Mouse (Mus musculus) E14TG2a.4 (cell line): ENCODE measurements around the gene Bank1.

ENCODE experiments used
- H3K27me3 ChIP-seq: 2 replicates; pipeline ENCODE4 v1.6.1; 2014; ENCODE audit warnings: low read length, control low read depth; ENCODE audit not compliant: insufficient read depth
- H3K36me3 ChIP-seq: 2 replicates; pipeline ENCODE4 v1.6.1; 2014; ENCODE audit warnings: low read length, control low read depth; ENCODE audit not compliant: insufficient read depth
- H3K4me1 ChIP-seq: replicated peaks from 2 replicates; pipeline ENCODE4 v1.6.1; 2014; ENCODE audit warnings: low read depth, low read length, control low read depth
- H3K4me3 ChIP-seq: replicated peaks from 2 replicates; pipeline ENCODE4 v1.5.1; 2014; ENCODE audit warnings: mild to moderate bottlenecking, low read length
- H3K9me3 ChIP-seq: 2 replicates; pipeline ENCODE4 v1.6.1; 2014; ENCODE audit warnings: low read length, control low read depth
- CTCF ChIP-seq: conservative IDR thresholded peaks from 2 replicates; pipeline ENCODE4 v1.5.1; 2014; ENCODE audit warnings: low read length
- NANOG ChIP-seq: IDR thresholded peaks from 2 replicates; pipeline ENCODE4 v1.6.1; 2014; ENCODE audit warnings: borderline replicate concordance, low read length, mixed read lengths
- POU5F1 ChIP-seq: IDR thresholded peaks from 2 replicates; pipeline ENCODE4 v1.6.1; 2014; ENCODE audit warnings: low read length, borderline replicate concordance

Bank1 gene

DNA sequence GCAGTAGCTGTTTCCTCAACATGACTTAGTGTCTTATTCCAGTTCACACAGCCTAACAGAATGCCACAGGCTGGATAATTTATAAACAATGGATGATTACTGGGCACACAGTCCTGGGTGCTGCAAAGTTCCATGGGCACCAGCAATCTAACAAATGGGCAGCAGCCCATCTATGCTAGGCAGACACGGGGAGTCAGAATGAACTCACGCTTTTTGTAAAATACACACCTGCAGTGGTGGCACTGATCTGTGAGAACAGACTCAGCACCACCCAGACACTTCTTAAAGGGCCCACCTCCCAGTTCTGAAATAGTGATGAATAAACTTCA lies 159.9 kb downstream of the Bank1 start:
- no peak for TF ChIP-seq CTCF
- TF ChIP-seq NANOG = no peak
- no peak for TF ChIP-seq POU5F1
- Histone ChIP-seq H3K9me3 (no peaks in the 10 kb centered on the region), H3K27me3 (no peaks in the 10 kb centered on the region), H3K4me3 (no peak overlapping the region), H3K36me3 (no peaks in the 10 kb centered on the region), H3K4me1 (no peaks in the 10 kb centered on the region)

DNA sequence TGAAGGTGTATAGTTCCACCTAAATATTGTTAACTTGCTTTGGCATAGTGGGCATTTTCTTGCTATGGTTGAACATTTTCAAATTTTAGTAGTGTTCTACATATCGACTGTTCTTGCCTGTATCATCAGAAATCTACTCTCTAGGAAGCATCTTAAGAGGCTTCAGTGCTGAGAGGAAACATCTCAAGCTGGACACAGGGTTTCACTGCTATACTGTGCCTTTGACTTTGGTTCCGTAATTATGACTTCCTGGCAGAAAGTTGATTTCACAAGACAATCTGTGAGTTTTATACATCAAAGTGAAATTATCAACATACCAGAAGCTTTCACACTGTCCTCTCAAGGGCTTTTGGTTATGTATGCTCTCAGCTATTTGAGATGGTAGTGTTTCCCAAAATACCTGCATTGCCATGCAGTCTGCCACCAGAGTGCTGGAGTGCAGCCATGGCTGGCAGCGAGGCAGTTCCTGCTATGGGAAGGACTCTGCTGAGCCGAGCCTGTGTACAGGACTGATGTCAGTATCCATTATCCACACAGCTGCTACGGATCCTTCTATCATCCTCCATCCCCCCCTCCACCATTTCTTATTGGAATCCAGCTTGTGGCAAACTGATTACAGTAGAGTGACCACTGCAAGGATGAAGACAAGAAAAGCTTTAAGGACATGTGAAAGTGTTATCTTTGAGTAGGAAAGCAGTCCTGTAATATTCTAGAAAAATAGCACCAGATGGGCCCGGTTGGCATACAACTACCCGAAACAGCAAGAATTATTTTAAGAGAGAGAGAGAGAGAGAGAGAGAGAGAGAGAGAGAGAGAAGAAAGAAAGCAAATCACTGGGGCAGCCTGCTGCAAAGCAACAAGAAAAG lies 160.5 kb downstream of the Bank1 start:
- H3K36me3 ChIP-seq = no peaks in the 10 kb centered on the region
- no peaks in the 10 kb centered on the region for H3K27me3 ChIP-seq
- H3K4me3 ChIP-seq = no peak overlapping the region
- H3K4me1 ChIP-seq = no peaks in the 10 kb centered on the region
- H3K9me3 ChIP-seq = no peaks in the 10 kb centered on the region
- no peak for TF ChIP-seq CTCF
- TF ChIP-seq NANOG = no peak
- TF ChIP-seq POU5F1 = no peak

DNA sequence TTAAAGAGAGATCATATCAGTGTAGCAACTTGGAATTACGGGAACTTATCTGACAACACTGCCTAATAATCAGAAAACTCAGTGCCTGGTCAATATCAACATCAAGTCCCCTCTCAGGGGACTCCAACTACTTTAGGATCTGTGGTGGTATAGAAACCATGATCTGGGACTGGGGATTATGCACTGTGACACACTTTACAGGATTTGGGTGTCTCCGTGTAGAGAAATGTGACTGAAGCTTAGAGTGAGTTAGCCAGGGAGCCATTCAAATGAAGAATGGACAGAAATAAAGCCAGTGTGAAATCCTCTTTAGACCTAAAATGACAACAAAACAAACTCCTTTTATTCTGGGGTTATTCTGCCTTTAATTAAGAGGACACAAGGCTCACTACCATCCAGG lies 167.8 kb downstream of the Bank1 start:
- TF ChIP-seq NANOG (no peak), CTCF (no peak), POU5F1 (no peak)
- H3K27me3 ChIP-seq = no peaks in the 10 kb centered on the region
- no peaks in the 10 kb centered on the region for H3K9me3 ChIP-seq
- no peaks in the 10 kb centered on the region for H3K36me3 ChIP-seq
- H3K4me3 ChIP-seq = no peak overlapping the region
- H3K4me1 ChIP-seq = no peaks in the 10 kb centered on the region

DNA sequence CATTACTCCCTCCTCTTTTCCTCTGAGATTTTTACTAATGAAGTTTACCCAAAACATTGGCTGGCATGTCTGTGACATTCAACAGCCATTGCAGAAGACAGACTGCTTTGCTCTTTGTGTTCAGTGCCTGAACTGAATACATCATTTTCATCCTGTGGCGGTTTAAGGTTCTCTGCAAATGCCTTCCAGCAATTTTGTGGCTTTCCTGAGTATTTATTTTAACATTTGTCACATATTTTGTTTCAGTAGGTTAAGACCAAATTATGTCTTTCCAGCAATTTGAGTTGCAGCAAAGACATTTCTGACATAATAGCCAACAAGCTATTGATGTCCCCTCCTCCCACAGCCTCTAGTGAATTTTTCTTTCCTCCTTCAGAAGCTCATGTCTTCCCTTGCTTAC lies 170.3 kb downstream of the Bank1 start:
- no peaks in the 10 kb centered on the region for H3K36me3 ChIP-seq
- no peak overlapping the region for H3K4me3 ChIP-seq
- H3K27me3 ChIP-seq = no peaks in the 10 kb centered on the region
- TF ChIP-seq CTCF = no peak
- no peak for TF ChIP-seq POU5F1
- no peak for TF ChIP-seq NANOG
- no peaks in the 10 kb centered on the region for H3K4me1 ChIP-seq
- no peaks in the 10 kb centered on the region for H3K9me3 ChIP-seq

DNA sequence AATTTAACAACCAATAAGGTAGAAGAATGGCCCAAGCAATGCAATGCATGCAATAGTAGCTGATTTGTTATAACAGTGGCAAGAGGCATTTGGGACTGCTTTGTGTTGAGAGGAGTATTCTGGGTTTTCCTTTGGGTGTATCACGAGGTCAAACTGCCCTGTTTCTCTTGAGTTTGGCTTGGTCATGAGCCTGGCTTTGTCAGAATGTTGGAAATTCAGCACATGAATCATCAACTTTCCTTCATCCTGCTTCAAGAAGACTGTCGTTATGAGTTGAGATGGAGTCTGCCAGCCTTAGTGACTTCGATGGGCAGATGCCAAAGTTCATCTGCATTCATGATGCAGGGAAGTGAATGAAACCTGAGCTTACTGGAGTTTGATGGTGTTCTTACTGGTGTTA lies 175.0 kb downstream of the Bank1 start:
- Histone ChIP-seq H3K36me3 (no peaks in the 10 kb centered on the region), H3K9me3 (no peaks in the 10 kb centered on the region), H3K27me3 (no peaks in the 10 kb centered on the region), H3K4me1 (no peaks in the 10 kb centered on the region), H3K4me3 (no peak overlapping the region)
- TF ChIP-seq POU5F1 = no peak
- no peak for TF ChIP-seq NANOG
- TF ChIP-seq CTCF = no peak

DNA sequence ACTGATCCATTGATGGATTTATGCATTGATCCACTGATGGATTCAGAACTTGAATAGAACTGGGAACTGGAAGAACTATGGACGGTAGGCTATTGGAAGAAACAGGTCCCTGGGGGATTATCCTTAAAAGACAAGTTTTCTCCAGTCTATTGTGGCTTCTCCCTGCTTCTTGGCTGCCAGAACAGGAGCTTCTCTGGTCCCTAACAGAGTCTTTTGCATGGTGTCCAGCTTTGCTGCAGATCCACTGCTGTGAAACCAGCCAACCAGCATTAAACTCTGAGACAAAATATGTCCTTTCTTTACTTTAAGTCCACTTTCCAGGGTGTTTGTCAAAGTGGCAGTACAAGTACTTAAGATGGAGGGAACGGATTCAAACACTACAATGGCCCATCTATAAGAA lies 178.7 kb downstream of the Bank1 start:
- H3K27me3 ChIP-seq = no peaks in the 10 kb centered on the region

DNA sequence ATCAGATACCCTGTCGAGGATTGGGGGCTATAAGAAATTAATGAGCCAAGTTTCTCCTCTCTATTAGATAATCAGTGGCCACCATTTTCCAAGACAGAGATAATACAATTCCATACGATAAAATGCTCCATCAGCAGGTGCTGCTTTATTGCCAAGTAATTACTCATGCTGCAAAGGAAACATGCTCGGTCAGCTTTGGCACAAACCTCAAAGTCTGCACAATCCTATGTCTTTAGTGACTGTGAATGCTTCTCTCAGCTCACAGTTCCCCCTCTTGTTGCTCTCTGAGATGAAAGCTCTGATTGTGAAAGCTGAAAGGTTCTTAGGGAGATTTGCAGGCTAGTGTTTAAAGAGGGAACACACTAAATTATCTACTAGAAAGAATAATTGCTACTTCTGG lies 193.9 kb downstream of the Bank1 start:
- TF ChIP-seq POU5F1 = no peak
- TF ChIP-seq NANOG = no peak
- no peak for TF ChIP-seq CTCF
- H3K36me3 ChIP-seq = no peaks in the 10 kb centered on the region
- no peak overlapping the region for H3K4me3 ChIP-seq
- H3K9me3 ChIP-seq = no peaks in the 10 kb centered on the region
- H3K27me3 ChIP-seq = no peaks in the 10 kb centered on the region
- H3K4me1 ChIP-seq = no peaks in the 10 kb centered on the region

More for the DNA sequence above, 178.7 kb downstream of the Bank1 start:
- Histone ChIP-seq H3K9me3 (no peaks in the 10 kb centered on the region), H3K4me1 (no peaks in the 10 kb centered on the region), H3K36me3 (no peaks in the 10 kb centered on the region), H3K4me3 (no peak overlapping the region)
- TF ChIP-seq POU5F1 = no peak
- TF ChIP-seq NANOG = no peak
- no peak for TF ChIP-seq CTCF

DNA sequence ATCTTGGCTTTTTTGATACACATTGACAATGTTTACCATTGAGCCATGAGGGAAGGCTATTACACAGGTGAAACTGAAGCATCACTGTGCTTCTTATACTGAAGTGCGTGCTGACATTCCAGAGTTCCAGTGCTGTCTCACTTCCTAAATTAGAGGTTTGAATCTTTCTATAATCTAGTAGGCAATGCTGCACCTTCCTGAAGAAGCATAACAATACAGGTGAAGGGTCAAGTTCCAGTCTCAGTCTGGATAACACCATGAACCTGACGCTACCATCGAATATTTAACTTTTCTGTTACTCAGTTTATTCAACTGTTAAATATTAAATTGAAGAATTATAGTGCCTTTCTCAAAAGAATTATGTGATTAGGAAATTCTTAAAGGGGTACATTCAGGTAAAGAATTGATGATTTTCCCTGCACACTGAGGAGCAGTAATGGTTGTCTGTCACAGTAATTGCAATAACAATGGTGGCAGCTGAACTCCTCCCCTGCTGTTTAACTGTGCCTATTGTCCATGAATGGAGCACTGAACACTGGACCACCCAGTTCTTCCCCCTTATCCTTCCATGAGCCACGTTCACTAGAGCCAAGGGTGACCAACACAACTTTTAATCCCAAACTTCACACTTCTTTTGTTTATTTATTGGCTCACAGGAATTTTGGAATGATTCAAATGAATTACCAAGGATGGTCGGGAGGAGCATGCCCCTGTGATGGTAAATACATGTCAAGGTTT lies 210.2 kb downstream of the Bank1 start:
- Histone ChIP-seq H3K36me3 (no peaks in the 10 kb centered on the region), H3K4me1 (peaks cover 25% of the 10 kb centered on the region), H3K27me3 (no peaks in the 10 kb centered on the region), H3K4me3 (no peak overlapping the region), H3K9me3 (no peaks in the 10 kb centered on the region)
- TF ChIP-seq CTCF (no peak), NANOG (peak; percentile 99), POU5F1 (peak; percentile 68; the same call in 1 of the 2 replicates)

DNA sequence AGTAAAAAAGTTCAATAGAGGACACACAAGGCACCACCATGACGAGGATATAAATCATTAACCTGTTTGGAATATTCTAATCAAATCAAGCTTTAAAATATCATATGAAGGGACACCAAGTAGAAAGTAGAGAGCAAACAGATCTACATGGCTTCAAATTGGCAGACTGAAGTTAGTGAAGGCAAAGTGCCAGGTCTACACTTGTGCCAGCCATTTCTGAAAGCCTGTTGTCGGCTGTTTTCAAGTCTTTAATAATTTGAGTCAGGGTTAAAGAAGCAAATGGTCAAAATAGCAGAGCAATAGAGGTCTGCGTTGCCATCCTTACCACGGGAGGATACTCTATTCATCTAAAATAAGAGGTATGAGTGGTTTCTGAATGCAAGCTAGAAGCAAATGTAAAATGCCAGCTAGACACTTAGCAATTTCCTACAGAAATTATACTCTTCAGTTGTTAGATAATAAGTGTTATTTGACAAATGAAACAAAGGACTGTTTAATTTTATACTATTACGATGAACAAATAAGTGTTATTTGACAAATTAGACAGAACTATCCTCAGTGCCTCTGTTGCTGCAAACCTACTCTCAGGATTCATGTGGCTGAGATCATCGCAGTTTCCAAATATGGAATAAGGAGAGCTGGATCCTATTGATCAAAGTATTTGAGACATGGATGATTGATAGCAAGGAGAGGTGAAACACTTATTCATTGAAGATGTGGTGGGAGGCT lies 216.3 kb downstream of the Bank1 start:
- Histone ChIP-seq H3K27me3 (no peaks in the 10 kb centered on the region), H3K9me3 (no peaks in the 10 kb centered on the region), H3K4me1 (peaks cover 5% of the 10 kb centered on the region), H3K4me3 (no peak overlapping the region), H3K36me3 (no peaks in the 10 kb centered on the region)
- TF ChIP-seq POU5F1 (no peak), NANOG (no peak), CTCF (no peak)
